Mouse (Mus musculus) heart, adult 2 months (tissue): ENCODE results near the gene Gm9918.

Experiments used
- CTCF ChIP-seq: fragments of 200-600 bp; IDR thresholded peaks from 2 replicates; pipeline ENCODE4 v1.8.1; 2022; ENCODE audit warnings: antibody characterized with exemption, mild to moderate bottlenecking, moderate library complexity
- EP300 ChIP-seq: fragments of 200-500 bp; IDR thresholded peaks from 2 replicates; pipeline ENCODE4 v1.6.1; 2011; ENCODE audit warnings: low read depth, low read length, control low read depth; ENCODE audit not compliant: insufficient read depth
- POLR2A ChIP-seq: fragments of 200-500 bp; IDR thresholded peaks from 2 replicates; pipeline ENCODE4 v1.6.1; 2011; ENCODE audit warnings: mild to moderate bottlenecking, low read depth, low read length, control low read depth; ENCODE audit not compliant: insufficient read depth

DNA sequence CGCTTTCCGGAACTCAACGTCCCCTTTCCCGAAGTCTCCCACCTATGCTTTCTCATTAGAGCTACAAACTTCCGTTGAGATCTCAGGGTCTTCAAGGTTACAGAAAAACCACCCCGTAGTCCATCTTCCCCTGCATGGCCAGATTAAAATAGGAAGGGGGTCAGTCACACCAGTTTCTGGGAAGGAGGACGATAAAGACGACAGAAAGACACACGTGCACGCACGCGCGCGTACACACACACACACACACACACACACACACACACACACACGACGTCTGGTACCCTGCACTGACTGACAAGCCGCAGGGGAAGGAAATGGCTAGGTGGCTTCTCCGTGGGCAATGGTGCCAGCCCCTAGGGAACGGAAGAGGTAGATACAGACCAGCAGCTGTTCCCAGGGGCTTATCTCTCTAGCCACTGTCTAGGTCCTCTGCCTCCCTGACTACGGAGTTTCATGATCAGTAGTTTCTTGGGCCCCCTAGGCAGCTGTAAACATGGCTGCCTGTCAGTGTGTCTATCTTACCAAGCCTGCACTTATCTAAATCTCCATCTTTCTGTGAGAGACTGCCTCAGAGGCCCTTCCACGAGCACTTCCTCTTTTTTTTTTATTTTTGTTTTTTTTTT lies 45.3 kb upstream of the Gm9918 start:
- no peak for TF ChIP-seq POLR2A
- TF ChIP-seq CTCF = no peak
- TF ChIP-seq EP300 = no peak
